Mouse (Mus musculus) lung, postnatal 0 days (tissue): Measurements from ENCODE around the gene Hsf4. TPM values are rescaled to one million over a fixed set of nuclear protein-coding genes. Genes with fewer than 3 reads are reported as not detected.

Source experiments
- ATAC-seq: fragments of 200-750 bp; cut with Nextera tagmentation; 2 replicates; pipeline ENCODE4 v1.8.0; 2017; ENCODE audit warnings: moderate library complexity
- DNase-seq: peaks from one replicate; pipeline ENCODE4 v3.0.0-alpha.2; 2016; ENCODE audit warnings: low spot score
- H3K27ac ChIP-seq: fragments of 300-500 bp; sonication (generic); 2 replicates; pipeline ENCODE4 v1.5.1; 2014; ENCODE audit warnings: antibody characterized with exemption, mild to moderate bottlenecking, low read length, mixed read lengths
- H3K27me3 ChIP-seq: fragments of 300-500 bp; sonication (generic); replicated peaks from 2 replicates; pipeline ENCODE4 v1.6.1; 2014; ENCODE audit warnings: low read length, mixed read lengths; ENCODE audit not compliant: insufficient read depth
- H3K36me3 ChIP-seq: fragments of 300-500 bp; sonication (generic); 2 replicates; pipeline ENCODE4 v1.6.1; 2014; ENCODE audit warnings: low read length, mixed read lengths; ENCODE audit not compliant: insufficient read depth
- H3K4me1 ChIP-seq: fragments of 300-500 bp; sonication (generic); 2 replicates; pipeline ENCODE4 v1.6.1; 2014; ENCODE audit warnings: antibody characterized with exemption, low read depth, low read length, mixed read lengths; ENCODE audit not compliant: insufficient read depth
- H3K4me2 ChIP-seq: fragments of 300-500 bp; sonication (generic); replicated peaks from 2 replicates; pipeline ENCODE4 v1.6.1; 2014; ENCODE audit warnings: low read depth, mild to moderate bottlenecking, low read length, moderate library complexity, mixed read lengths
- H3K4me3 ChIP-seq: fragments of 300-500 bp; sonication (generic); 2 replicates; pipeline ENCODE4 v1.5.1; 2014; ENCODE audit warnings: low read depth, low read length
- H3K9ac ChIP-seq: fragments of 300-500 bp; sonication (generic); replicated peaks from 2 replicates; pipeline ENCODE4 v1.6.1; 2014; ENCODE audit warnings: low read depth, mild to moderate bottlenecking
- H3K9me3 ChIP-seq: fragments of 300-500 bp; sonication (generic); 2 replicates; pipeline ENCODE4 v1.6.1; 2016; ENCODE audit warnings: low read length, mixed read lengths
- CTCF ChIP-seq: IDR thresholded peaks from 2 replicates; pipeline ENCODE4 v1.5.1; 2016; ENCODE audit warnings: antibody characterized with exemption, mild to moderate bottlenecking
- EP300 ChIP-seq: IDR thresholded peaks from 2 replicates; pipeline ENCODE4 v1.6.1; 2016; ENCODE audit warnings: antibody characterized with exemption, mild to moderate bottlenecking, control low read depth
- WGBS: fragments of 180-500 bp; shearing (Covaris S2); extraction: QIAGEN DNeasy Blood & Tissue Kit; methylation state at CpG from one replicate; pipeline ENCODE4 v1.1.7; 2014; 5-methylcytosine and 5-hydroxymethylcytosine counted together
- polyA plus RNA-seq: library from polyadenylated mRNA; unstranded; fragments of >200 nt; fragmentation: Nextera tagmentation; extraction: Ambion mirVana; gene quantifications from 2 replicates; pipeline ENCODE4 v1.2.1, GENCODE M21; 2015

Hsf4 gene
- polyA plus RNA-seq, 1 experiment from 2014 or later = 1.7 TPM

- DNase-seq (no peak), ATAC-seq (no peak)
- H3K36me3 ChIP-seq = no peaks in the 10 kb centered on the region
- no peak overlapping the region for H3K4me3 ChIP-seq
- H3K9ac ChIP-seq = no peak overlapping the region
- no peaks in the 10 kb centered on the region; the same call in none of the 2 replicates for H3K4me1 ChIP-seq
- WGBS = 79% methylated on average over 3 of the region's 3 CpGs
- no peaks in the 10 kb centered on the region for H3K9me3 ChIP-seq
- H3K27me3 ChIP-seq = peaks cover 11% of the 10 kb centered on the region; the same call in 1 of the 2 replicates
- H3K4me2 ChIP-seq = no peak overlapping the region
- H3K27ac ChIP-seq = no peak overlapping the region
- no peak for TF ChIP-seq EP300
- TF ChIP-seq CTCF = no peak
Observed at GRCm38 (mm10) chr8:105280567-105280966, 11.0 kb downstream of the Hsf4 start.

GRCm38 (mm10) chr8:105281821-105282220 is 12.2 kb downstream of the Hsf4 start:
- DNase-seq (peak; percentile 56), ATAC-seq (peak; percentile 46; the same call in 1 of the 2 replicates)
- 61% methylated on average over 12 of the region's 12 CpGs for WGBS
- H3K9me3 ChIP-seq = no peaks in the 10 kb centered on the region
- no peaks in the 10 kb centered on the region for H3K36me3 ChIP-seq
- H3K27me3 ChIP-seq = peaks cover 11% of the 10 kb centered on the region; the same call in 1 of the 2 replicates
- H3K4me1 ChIP-seq = no peaks in the 10 kb centered on the region; the same call in none of the 2 replicates
- TF ChIP-seq EP300 (no peak), CTCF (no peak)
- no peak overlapping the region for H3K4me2 ChIP-seq
- H3K9ac ChIP-seq = no peak overlapping the region
- no peak overlapping the region for H3K4me3 ChIP-seq
- H3K27ac ChIP-seq = no peak overlapping the region

GRCm38 (mm10) chr8:105282239-105282638 is 12.6 kb downstream of the Hsf4 start:
- H3K4me1 ChIP-seq = no peaks in the 10 kb centered on the region; the same call in 1 of the 2 replicates
- no peak overlapping the region for H3K4me2 ChIP-seq
- DNase-seq (no peak), ATAC-seq (no peak)
- TF ChIP-seq EP300 (no peak), CTCF (no peak)
- H3K9ac ChIP-seq = no peak overlapping the region
- no peaks in the 10 kb centered on the region for H3K36me3 ChIP-seq
- H3K27me3 ChIP-seq = peaks cover 11% of the 10 kb centered on the region; the same call in 1 of the 2 replicates
- no peak overlapping the region for H3K4me3 ChIP-seq
- no peaks in the 10 kb centered on the region for H3K9me3 ChIP-seq
- 84% methylated on average over 4 of the region's 4 CpGs for WGBS
- H3K27ac ChIP-seq = no peak overlapping the region

- H3K4me2 ChIP-seq = no peak overlapping the region
- H3K4me1 ChIP-seq = no peaks in the 10 kb centered on the region; the same call in 1 of the 2 replicates
- H3K27ac ChIP-seq = no peak overlapping the region
- H3K27me3 ChIP-seq = peaks cover 10% of the 10 kb centered on the region; the same call in 1 of the 2 replicates
- ATAC-seq (peak; percentile 76), DNase-seq (peak; percentile 88)
- TF ChIP-seq EP300 (no peak), CTCF (peak; percentile 99)
- WGBS = 36% methylated on average over 23 of the region's 23 CpGs
- no peak overlapping the region for H3K4me3 ChIP-seq
- H3K9ac ChIP-seq = no peak overlapping the region
- no peaks in the 10 kb centered on the region for H3K36me3 ChIP-seq
- no peaks in the 10 kb centered on the region for H3K9me3 ChIP-seq
Observed at GRCm38 (mm10) chr8:105283074-105283473, 13.5 kb downstream of the Hsf4 start.

GRCm38 (mm10) chr8:105285514-105285913 is 15.9 kb downstream of the Hsf4 start:
- WGBS = 43% methylated on average over 12 of the region's 12 CpGs
- H3K27ac ChIP-seq = no peak overlapping the region
- H3K9ac ChIP-seq = no peak overlapping the region
- DNase-seq = no peak
- no peaks in the 10 kb centered on the region for H3K9me3 ChIP-seq
- no peak for ATAC-seq
- H3K27me3 ChIP-seq = 0 out of 2 replicates have a peak, but pooled peaks cover 4% of the 10 kb centered on the region
- H3K4me1 ChIP-seq = peaks cover 10% of the 10 kb centered on the region
- no peaks in the 10 kb centered on the region for H3K36me3 ChIP-seq
- TF ChIP-seq EP300 (no peak), CTCF (no peak)
- no peak overlapping the region for H3K4me3 ChIP-seq
- H3K4me2 ChIP-seq = no peak overlapping the region

- Histone ChIP-seq H3K4me3 (no peak overlapping the region), H3K36me3 (no peaks in the 10 kb centered on the region), H3K27ac (no peak overlapping the region), H3K27me3 (0 out of 2 replicates have a peak, but pooled peaks cover 4% of the 10 kb centered on the region), H3K9ac (no peak overlapping the region), H3K9me3 (no peaks in the 10 kb centered on the region), H3K4me2 (no peak overlapping the region), H3K4me1 (peaks cover 12% of the 10 kb centered on the region)
- TF ChIP-seq CTCF = no peak
- TF ChIP-seq EP300 = no peak
- WGBS = 87% methylated on average over 4 of the region's 4 CpGs
- no peak for ATAC-seq
- DNase-seq = no peak
Observed at GRCm38 (mm10) chr8:105286907-105287306, 17.3 kb downstream of the Hsf4 start.

- Histone ChIP-seq H3K36me3 (no peaks in the 10 kb centered on the region), H3K27ac (no peak overlapping the region), H3K9me3 (no peaks in the 10 kb centered on the region), H3K4me3 (no peak overlapping the region), H3K27me3 (0 out of 2 replicates have a peak, but pooled peaks cover 4% of the 10 kb centered on the region), H3K9ac (no peak overlapping the region), H3K4me1 (peaks cover 12% of the 10 kb centered on the region), H3K4me2 (no peak overlapping the region)
- TF ChIP-seq EP300 (no peak), CTCF (peak; percentile 27; the same call in 1 of the 2 replicates)
- DNase-seq (no peak), ATAC-seq (no peak)
- 81% methylated on average over 5 of the region's 5 CpGs for WGBS
Observed at GRCm38 (mm10) chr8:105288231-105288630, 18.6 kb downstream of the Hsf4 start.
